8 mouse cellular contexts compared by ENCODE assay signal in genomic region chr8:109464451-109464891, GRCm38 (mm10). TPM values are rescaled to one million over a fixed set of nuclear protein-coding genes. Genes with fewer than 3 reads are reported as not detected.
DNase-seq lines count a peak whose midpoint lies in the region; ATAC-seq and TF ChIP-seq lines count a peak whose summit lies in the region.

No protein-coding gene starts in this region.

- peak overlapping the region; percentile 53 for H3K9ac ChIP-seq in forebrain, embryonic 14.5 days (ENCODE audit: low read length)
- no peak overlapping the region for H3K9ac ChIP-seq in kidney, embryonic 16.5 days (replicated peaks; ENCODE audit: low read length)
- H3K9ac ChIP-seq in limb, embryonic 14.5 days (ENCODE audit: low read depth, low read length, severe bottlenecking): no peak overlapping the region

- peak; percentile 88 for ATAC-seq in forebrain, embryonic 14.5 days
- ATAC-seq in kidney, embryonic 16.5 days (ENCODE audit: low FRiP score, low TSS enrichment): 0 out of 2 replicates have a peak, but pooled peaks have one; percentile 19
- peak; percentile 81 for ATAC-seq in limb, embryonic 14.5 days (ENCODE audit: low FRiP score, low read depth)

- peaks cover 53% of the 10 kb centered on the region for H3K4me1 ChIP-seq in E14TG2a.4 (replicated peaks; ENCODE audit: low read depth, low read length)
- peaks cover 49% of the 10 kb centered on the region for H3K4me1 ChIP-seq in forebrain, embryonic 14.5 days (ENCODE audit: control insufficient read depth, insufficient read depth, low read length)
- H3K4me1 ChIP-seq in kidney, embryonic 16.5 days (ENCODE audit: insufficient read depth, low read length): peaks cover 14% of the 10 kb centered on the region
- peaks cover 15% of the 10 kb centered on the region for H3K4me1 ChIP-seq in limb, embryonic 14.5 days (ENCODE audit: control insufficient read depth, insufficient read depth, low read length)

- H3K27me3 ChIP-seq in E14TG2a.4 (ENCODE audit: insufficient read depth, low read length): peaks cover 6% of the 10 kb centered on the region; the same call in 1 of the 2 replicates
- no peaks in the 10 kb centered on the region for H3K27me3 ChIP-seq in forebrain, embryonic 14.5 days (replicated peaks; ENCODE audit: control insufficient read depth, insufficient read depth, low read length)
- H3K27me3 ChIP-seq in kidney, embryonic 16.5 days (ENCODE audit: insufficient read depth, low read length): no peaks in the 10 kb centered on the region
- H3K27me3 ChIP-seq in limb, embryonic 14.5 days (ENCODE audit: control insufficient read depth, insufficient read depth, low read length): no peaks in the 10 kb centered on the region

- H3K4me2 ChIP-seq in forebrain, embryonic 14.5 days (ENCODE audit: low read length): peak overlapping the region; percentile 47
- H3K4me2 ChIP-seq in kidney, embryonic 16.5 days (replicated peaks; ENCODE audit: low read depth, low read length): peak overlapping the region; percentile 34
- H3K4me2 ChIP-seq in limb, embryonic 14.5 days (replicated peaks; ENCODE audit: low read depth, low read length, severe bottlenecking): peak overlapping the region; percentile 34; the same call in 1 of the 2 replicates

- no peaks in the 10 kb centered on the region for H3K9me3 ChIP-seq in E14TG2a.4 (ENCODE audit: low read length)
- no peaks in the 10 kb centered on the region for H3K9me3 ChIP-seq in forebrain, embryonic 14.5 days (replicated peaks; ENCODE audit: control insufficient read depth, low read length)
- H3K9me3 ChIP-seq in kidney, embryonic 16.5 days (ENCODE audit: low read length): no peaks in the 10 kb centered on the region
- H3K9me3 ChIP-seq in limb, embryonic 14.5 days (ENCODE audit: control insufficient read depth, low read length): no peaks in the 10 kb centered on the region

- no peak for TF ChIP-seq CTCF in E14TG2a.4 (conservative IDR thresholded peaks at IDR 0.05; ENCODE audit: low read length)

- H3K36me3 ChIP-seq in E14TG2a.4 (ENCODE audit: insufficient read depth, low read length): no peaks in the 10 kb centered on the region
- no peaks in the 10 kb centered on the region for H3K36me3 ChIP-seq in forebrain, embryonic 14.5 days (ENCODE audit: control insufficient read depth, insufficient read depth, low read length)
- no peaks in the 10 kb centered on the region for H3K36me3 ChIP-seq in kidney, embryonic 16.5 days (ENCODE audit: insufficient read depth, low read length)
- no peaks in the 10 kb centered on the region for H3K36me3 ChIP-seq in limb, embryonic 14.5 days (ENCODE audit: control insufficient read depth, insufficient read depth, low read length)

- 0 out of 2 replicates have a peak overlapping the region, but pooled peaks have one; percentile 35 for H3K4me3 ChIP-seq in E14TG2a.4 (replicated peaks; ENCODE audit: low read length)
- H3K4me3 ChIP-seq in forebrain, embryonic 14.5 days (ENCODE audit: low read depth, low read length): peak overlapping the region; percentile 11; the same call in 1 of the 2 replicates
- H3K4me3 ChIP-seq in kidney, embryonic 16.5 days (ENCODE audit: low read length): no peak overlapping the region
- peak overlapping the region; percentile 14; the same call in 1 of the 2 replicates for H3K4me3 ChIP-seq in limb, embryonic 14.5 days (replicated peaks; ENCODE audit: low read length)

- peak overlapping the region; percentile 94 for H3K27ac ChIP-seq in forebrain, embryonic 14.5 days (ENCODE audit: low read depth, low read length)
- no peak overlapping the region for H3K27ac ChIP-seq in kidney, embryonic 16.5 days (ENCODE audit: low read length)
- H3K27ac ChIP-seq in limb, embryonic 14.5 days (replicated peaks; ENCODE audit: low read depth, low read length): no peak overlapping the region

- peak; percentile 52 for DNase-seq in adrenal gland, postnatal 10 days
- DNase-seq in forebrain, embryonic 14.5 days (ENCODE audit: low spot score): peak; percentile 97
- peak; percentile 84 for DNase-seq in limb, embryonic 14.5 days (ENCODE audit: low spot score)
- peak; percentile 80 for DNase-seq in right cerebral cortex, adult 18-20 months
- no peak for DNase-seq in spleen, postnatal 10 days (ENCODE audit: low spot score in 2 of 2)
- no peak for DNase-seq in urinary bladder, postnatal 36 days (ENCODE audit: low spot score in 2 of 2)

- 7% methylated on average over 15 of the region's 15 CpGs for WGBS in forebrain, embryonic 14.5 days
- 36% methylated on average over 15 of the region's 15 CpGs for WGBS in kidney, embryonic 16.5 days
- WGBS in limb, embryonic 14.5 days: 24% methylated on average over 15 of the region's 15 CpGs

- no peak for TF ChIP-seq POLR2A in limb, embryonic 14.5 days (IDR thresholded peaks at IDR 0.05; ENCODE audit: borderline replicate concordance, extremely low read depth, insufficient read depth, insufficient read length)

RNA-seq across cellular contexts. Expression of gene Pmfbp1, which starts 29.4 kb away (rescaled TPM):
- not detected for total RNA-seq in adrenal gland, postnatal 10 days (2021)
- 0.58 and 0.61 TPM in 2 replicates for polyA plus RNA-seq in forebrain, embryonic 14.5 days (2014; fragmentation: Nextera tagmentation; extraction: Ambion mirVana)
- 0.11 and 0.13 TPM in 2 replicates for polyA plus RNA-seq in kidney, embryonic 16.5 days (2015; fragmentation: Nextera tagmentation; extraction: Ambion mirVana)
- 0.06 and 0.20 TPM in 2 replicates for polyA plus RNA-seq in limb, embryonic 14.5 days (2012; rRNA removed)
- polyA plus RNA-seq in limb, embryonic 14.5 days (2014; fragmentation: Nextera tagmentation; extraction: Ambion mirVana): 0.23 and 0.43 TPM in 2 replicates

Comparison
In these comparisons a context has a peak if more than half of its experiments do, and no peak if none do; other contexts are left out.
1. DNase-seq: peak in adrenal gland, postnatal 10 days (single experiment), forebrain, embryonic 14.5 days (single experiment), limb, embryonic 14.5 days (single experiment) and right cerebral cortex, adult 18-20 months (single experiment); none in spleen, postnatal 10 days (0 of 2) and urinary bladder, postnatal 36 days (0 of 2).
2. ATAC-seq: peak in every context shown above with its lines; median percentile 88 in forebrain, embryonic 14.5 days; 81 in limb, embryonic 14.5 days; 19 in kidney, embryonic 16.5 days.
3. Peak in every context shown above with its lines, with median percentiles within 50 percentile points of each other: H3K4me2 ChIP-seq.